Mouse (Mus musculus) gastrocnemius, postnatal 14 days (tissue): ENCODE measurements around the gene Pum1. TPM values are rescaled to one million over a fixed set of nuclear protein-coding genes. Genes with fewer than 3 reads are reported as not detected.
"Not testable (repeated sequence)": the region's sequence is repeated elsewhere in the genome, so short reads cannot be mapped to it uniquely, and the experiment has no call there.

ENCODE experiments used
- DNase-seq: peaks from one replicate; pipeline ENCODE4 v3.0.0; 2021; ENCODE audit warnings: mixed read lengths
- intact Hi-C: fragments of 180-260 bp; cut with DNase I; formaldehyde crosslinking; loops from one replicate; pipeline ENCODE4 v1.15.1; 2025; ENCODE audit warnings: low total_unique reads
- total RNA-seq, 2 experiments: library from RNA; stranded (reverse); gene quantifications; 2 replicates each; pipeline ENCODE4 v1.2.3; 2021

Gene Pum1
- total RNA-seq, 2 experiments from 2014 or later = 31.5 to 34.3 TPM

- intact Hi-C loops = no loop called here
- no peak for DNase-seq
Observed at GRCm38 (mm10) chr4:130665176-130665575, 2.1 kb downstream of the Pum1 start.

DNA sequence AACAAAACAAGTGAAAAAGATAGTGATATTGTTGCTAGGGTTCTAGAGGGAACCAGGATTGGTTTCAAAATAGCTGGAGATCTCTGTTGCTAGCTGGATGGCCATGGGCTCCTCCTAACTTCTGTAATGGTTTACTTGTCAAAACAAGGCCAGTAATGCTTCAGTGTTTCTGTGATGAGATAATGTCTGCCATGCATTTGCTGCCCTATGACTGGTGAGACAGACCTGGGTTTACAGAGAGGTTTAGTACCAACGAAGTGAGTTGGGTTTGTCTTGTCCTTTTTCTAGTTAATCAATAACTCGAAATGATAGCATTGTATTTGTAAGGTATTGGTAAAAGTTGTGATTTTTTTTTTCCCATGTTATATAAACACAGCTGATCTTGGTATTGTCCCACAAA is 4.6 kb downstream of the Pum1 start:
- DNase-seq = no peak
- intact Hi-C loops = no loop called here

GRCm38 (mm10) chr4:130668541-130668940 is 5.4 kb downstream of the Pum1 start:
- intact Hi-C loops = no loop called here
- no peak for DNase-seq

DNA sequence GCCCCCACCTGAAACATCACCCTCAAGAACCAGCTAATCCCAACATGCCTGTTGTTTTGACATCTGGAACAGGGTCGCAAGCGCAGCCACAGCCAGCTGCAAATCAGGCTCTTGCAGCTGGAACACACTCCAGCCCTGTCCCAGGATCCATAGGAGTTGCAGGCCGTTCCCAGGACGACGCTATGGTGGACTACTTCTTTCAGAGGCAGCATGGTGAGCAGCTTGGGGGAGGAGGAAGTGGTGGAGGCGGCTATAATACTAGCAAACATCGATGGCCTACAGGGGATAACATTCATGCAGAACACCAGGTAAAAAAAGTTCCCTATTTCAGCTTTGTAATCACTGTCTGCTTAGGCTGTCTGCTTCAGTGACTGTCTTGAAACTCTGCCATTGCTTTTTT is 5.9 kb downstream of the Pum1 start:
- no peak for DNase-seq
- intact Hi-C loops = no loop called here

GRCm38 (mm10) chr4:130670023-130670422 is 6.9 kb downstream of the Pum1 start:
- intact Hi-C loops, DNase-seq: not testable (repeated sequence)

DNA sequence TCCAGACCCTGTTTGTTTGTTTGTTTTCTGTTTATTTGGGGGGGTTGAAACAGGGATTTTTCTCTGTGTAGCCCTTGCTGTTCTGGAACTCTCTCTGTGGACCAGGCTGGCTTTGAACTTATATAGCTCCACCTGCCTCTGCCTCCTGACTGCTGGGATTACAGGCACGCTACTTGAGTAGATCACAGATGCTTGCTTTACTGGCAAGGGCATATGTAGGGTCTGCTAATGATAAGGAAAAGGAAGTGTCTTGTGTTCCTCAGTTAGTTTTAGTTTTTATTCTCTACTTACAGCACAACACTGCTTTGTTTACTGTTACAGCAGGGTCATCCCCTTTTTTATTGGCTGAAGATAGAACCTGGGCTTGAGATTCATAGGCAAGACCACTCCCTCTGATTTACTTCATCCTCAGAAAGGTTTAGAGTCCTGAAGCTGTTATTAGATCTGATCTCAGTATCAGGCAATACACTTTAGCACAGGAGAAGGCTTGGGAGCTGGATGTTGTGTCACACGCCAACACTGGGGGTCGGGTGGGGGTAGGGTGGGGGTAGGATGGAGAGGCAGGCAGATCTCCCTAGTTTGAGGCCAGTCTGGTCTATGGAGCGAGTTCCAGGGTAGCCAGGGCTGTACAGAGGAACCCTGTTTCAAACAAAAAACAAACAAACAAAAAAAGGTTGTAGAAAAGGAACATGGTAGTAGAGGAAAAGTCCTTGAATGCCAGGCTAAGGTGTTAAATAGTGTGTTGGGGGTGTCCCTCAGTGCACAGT is 8.1 kb downstream of the Pum1 start:
- intact Hi-C loops = no loop called here

GRCm38 (mm10) chr4:130672161-130672560 is 9.0 kb downstream of the Pum1 start:
- intact Hi-C loops = no loop called here
- no peak for DNase-seq

More for the DNA sequence above, 8.1 kb downstream of the Pum1 start:
- no peak for DNase-seq

- intact Hi-C loops = no loop called here
- no peak for DNase-seq
Observed at GRCm38 (mm10) chr4:130676746-130677145, 13.6 kb downstream of the Pum1 start.

GRCm38 (mm10) chr4:130678149-130678548 is 15.0 kb downstream of the Pum1 start:
- no peak for DNase-seq
- intact Hi-C loops = no loop called here

GRCm38 (mm10) chr4:130680676-130681075 is 17.6 kb downstream of the Pum1 start:
- no peak for DNase-seq
- intact Hi-C loops = no loop called here

- intact Hi-C loops, DNase-seq: not testable (repeated sequence)
Observed at GRCm38 (mm10) chr4:130683051-130683450, 19.9 kb downstream of the Pum1 start.

DNA sequence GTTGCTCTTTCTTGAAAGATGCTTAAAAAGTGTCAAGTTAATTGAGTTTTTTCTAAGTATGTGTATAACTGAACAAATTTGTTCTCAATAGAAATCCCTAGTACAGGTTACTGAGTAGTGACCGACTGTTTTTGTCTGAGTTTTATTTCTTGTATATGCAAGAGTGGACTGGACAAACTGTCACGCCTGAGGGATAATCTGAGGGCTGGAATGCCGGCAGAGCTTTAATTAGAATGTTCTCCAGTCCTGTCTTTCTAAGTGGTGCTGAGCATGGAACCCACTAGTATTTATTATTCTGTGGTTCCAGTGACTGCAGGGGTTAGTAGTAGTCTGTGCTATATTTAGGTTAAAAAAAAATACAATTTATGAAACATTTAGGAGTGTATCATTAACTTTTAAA is 30.8 kb downstream of the Pum1 start:
- intact Hi-C loops = no loop called here
- no peak for DNase-seq

- intact Hi-C loops = no loop called here
- DNase-seq = no peak
Observed at GRCm38 (mm10) chr4:130694982-130695381, 31.9 kb downstream of the Pum1 start.

DNA sequence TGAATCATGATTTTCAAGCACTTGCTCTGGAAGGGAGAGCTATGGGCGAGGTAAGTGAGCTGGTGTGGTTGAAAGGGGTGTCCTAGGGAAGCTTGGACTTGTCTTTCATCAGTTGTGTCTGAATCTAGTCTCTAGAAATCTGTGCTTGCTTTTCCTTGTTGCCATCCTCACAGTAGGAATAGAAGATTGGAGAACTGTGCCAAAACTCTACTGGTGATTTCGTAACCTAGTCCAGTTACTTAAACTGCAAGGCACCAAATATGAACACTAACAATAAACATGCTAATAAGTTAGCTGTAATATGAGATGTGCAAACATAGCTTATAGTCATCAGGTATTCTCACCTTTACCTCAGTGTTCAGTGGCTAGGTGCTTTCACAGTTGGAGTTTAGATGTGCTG is 37.9 kb downstream of the Pum1 start:
- intact Hi-C loops = no loop called here
- no peak for DNase-seq

DNA sequence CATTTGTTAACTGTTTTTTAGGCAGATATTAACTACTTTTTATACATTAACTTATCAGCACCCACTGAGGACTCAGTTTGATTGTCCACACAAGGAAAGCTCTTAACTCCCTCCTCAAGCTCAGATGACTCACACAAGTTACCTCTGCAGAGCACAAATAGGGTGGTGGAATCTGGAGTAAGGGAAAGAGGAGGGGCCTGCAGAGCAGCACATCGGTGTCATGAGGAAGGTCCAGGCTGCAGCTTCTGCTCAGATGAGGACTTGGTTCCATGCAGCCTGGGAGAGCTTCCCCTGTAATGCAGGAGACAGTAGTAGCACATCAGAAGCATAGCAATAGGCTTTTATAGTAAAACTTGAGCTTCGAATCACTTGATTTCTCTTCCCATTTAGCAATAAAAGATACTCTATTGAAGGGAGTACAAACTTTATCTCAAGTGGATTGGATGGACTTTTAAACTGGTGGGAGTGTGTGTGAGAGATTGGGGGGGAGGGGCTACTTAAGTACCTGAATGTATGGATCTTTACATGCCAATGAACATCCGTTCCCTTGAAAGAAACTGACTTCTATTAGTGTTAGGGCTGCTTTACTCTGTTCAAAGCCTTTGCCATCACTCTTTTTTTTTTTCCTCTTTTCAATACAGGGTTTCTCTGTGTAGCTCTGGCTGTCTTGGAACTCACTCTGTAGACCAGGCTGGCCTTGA is 39.9 kb downstream of the Pum1 start:
- intact Hi-C loops = no loop called here
- DNase-seq = no peak

GRCm38 (mm10) chr4:130703601-130704000 is 40.5 kb downstream of the Pum1 start:
- intact Hi-C loops = no loop called here
- DNase-seq = no peak

- intact Hi-C loops = no loop called here
- DNase-seq = no peak
Observed at GRCm38 (mm10) chr4:130704615-130705014, 41.5 kb downstream of the Pum1 start.

DNA sequence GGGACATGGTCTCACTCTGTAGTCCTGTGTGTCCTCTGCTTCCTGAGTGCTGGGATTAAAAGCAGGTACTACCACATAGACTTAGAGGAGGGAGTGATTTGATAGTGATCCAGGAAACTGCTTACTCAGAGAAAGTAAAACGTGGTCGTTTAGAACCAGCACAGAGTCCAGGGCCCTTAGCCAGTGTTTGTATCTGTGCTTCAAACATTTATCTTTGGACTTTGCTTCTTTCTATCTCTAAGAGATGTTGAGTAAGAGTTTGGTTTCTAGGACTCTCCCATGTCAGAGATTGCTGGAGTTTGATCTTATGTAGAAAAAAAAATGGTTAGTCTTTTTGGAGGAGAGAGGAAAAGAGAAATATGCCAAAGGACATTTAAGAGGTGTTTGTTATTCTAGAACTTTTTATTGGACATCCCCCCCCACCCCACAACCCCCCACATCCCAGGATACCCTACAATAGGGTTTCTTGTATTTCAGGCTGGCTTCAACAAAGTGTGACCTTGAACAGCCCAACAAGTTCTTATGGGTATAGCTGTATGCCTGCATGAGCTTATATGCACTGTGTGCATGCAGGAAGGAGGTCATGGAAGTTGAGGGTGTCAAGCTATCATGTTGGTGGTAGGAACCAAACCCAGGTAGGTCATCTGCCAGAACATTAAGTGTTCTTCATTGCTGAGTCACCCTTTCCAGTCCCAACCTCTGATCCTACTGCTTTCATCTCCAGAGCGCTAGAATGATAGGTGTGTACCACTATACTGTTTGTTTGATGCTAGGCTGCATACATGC is 43.3 kb downstream of the Pum1 start:
- intact Hi-C loops = no loop called here
- no peak for DNase-seq

DNA sequence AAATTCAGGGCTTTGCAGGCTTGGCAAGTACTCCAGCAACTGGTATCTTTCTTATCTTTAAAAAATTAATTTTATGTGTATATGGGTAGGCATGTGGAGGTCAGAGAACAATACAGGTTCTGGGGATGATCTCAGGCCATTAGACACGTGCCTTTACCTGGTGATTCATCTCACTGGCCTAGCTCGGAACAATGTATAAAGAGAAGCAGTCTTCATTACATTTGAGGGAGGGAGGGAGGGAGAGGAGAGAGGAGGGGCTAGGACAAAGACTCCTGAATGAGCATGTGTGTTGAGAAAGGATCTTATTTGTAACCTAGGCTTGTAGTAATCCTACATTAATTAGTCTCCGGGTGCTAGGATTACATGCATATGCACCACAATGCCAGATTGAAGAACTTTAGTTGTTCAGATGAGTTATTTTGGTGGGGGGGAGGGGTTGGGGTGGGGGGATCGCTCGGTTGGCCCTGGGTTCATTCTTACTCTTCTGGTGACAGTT is 48.3 kb downstream of the Pum1 start:
- intact Hi-C loops = no loop called here
- DNase-seq = no peak

DNA sequence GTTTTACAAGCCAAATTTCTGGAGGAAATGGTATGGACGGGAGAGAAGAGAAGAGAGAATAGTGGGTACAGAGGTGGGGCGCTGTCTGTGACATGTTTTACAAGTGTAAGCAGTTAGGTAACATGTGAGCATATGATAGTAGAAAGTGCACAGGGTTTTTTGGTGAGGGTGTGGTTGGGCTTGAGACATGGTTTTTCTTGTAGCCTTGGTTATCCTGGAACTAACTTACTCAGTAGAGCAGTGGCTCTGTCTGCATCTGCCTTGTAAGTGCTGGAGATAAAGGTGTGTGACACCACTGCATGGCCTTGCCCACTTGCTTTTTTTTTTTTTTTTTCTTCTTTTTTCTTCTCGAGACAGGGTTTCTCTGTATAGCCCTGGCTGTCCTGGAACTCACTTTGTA is 49.2 kb downstream of the Pum1 start:
- intact Hi-C loops = no loop called here

More for the DNA sequence above, 49.2 kb downstream of the Pum1 start:
- no peak for DNase-seq
